Mouse (Mus musculus) neural tube, embryonic 14.5 days (tissue): ENCODE data around the gene Slc25a27. TPM values are rescaled to one million over a fixed set of nuclear protein-coding genes. Genes with fewer than 3 reads are reported as not detected.

Source experiments
- ATAC-seq: fragments of 200-750 bp; cut with Nextera tagmentation; 2 replicates; pipeline ENCODE4 v1.8.0; 2017; ENCODE audit warnings: low read depth, mild to moderate bottlenecking, moderate TSS enrichment, moderate library complexity
- H3K27ac ChIP-seq: fragments of 300-500 bp; sonication (generic); 2 replicates; pipeline ENCODE4 v1.5.1; 2014; ENCODE audit warnings: low read depth, mild to moderate bottlenecking, control low read depth, low read length, moderate library complexity, mixed read lengths
- H3K27me3 ChIP-seq: fragments of 300-500 bp; sonication (generic); 2 replicates; pipeline ENCODE4 v1.6.1; 2014; ENCODE audit warnings: low read length; ENCODE audit not compliant: control insufficient read depth, insufficient read depth
- H3K36me3 ChIP-seq: fragments of 300-500 bp; sonication (generic); 2 replicates; pipeline ENCODE4 v1.6.1; 2014; ENCODE audit warnings: low read length, mixed read lengths; ENCODE audit not compliant: control insufficient read depth, insufficient read depth
- H3K4me1 ChIP-seq: fragments of 300-500 bp; sonication (generic); 2 replicates; pipeline ENCODE4 v1.6.1; 2014; ENCODE audit warnings: low read length; ENCODE audit not compliant: control insufficient read depth, insufficient read depth
- H3K4me2 ChIP-seq: fragments of 300-500 bp; sonication (generic); 2 replicates; pipeline ENCODE4 v1.6.1; 2014; ENCODE audit warnings: mild to moderate bottlenecking, low read depth, low read length, control low read depth
- H3K4me3 ChIP-seq: fragments of 300-500 bp; sonication (generic); 2 replicates; pipeline ENCODE4 v1.5.1; 2014; ENCODE audit warnings: low read depth, low read length, control low read depth, mixed read lengths
- H3K9ac ChIP-seq: fragments of 300-500 bp; sonication (generic); replicated peaks from 2 replicates; pipeline ENCODE4 v1.6.1; 2014; ENCODE audit warnings: low read depth, mild to moderate bottlenecking, control low read depth, low read length, mixed read lengths
- H3K9me3 ChIP-seq: fragments of 300-500 bp; sonication (generic); 2 replicates; pipeline ENCODE4 v1.6.1; 2016; ENCODE audit warnings: low read length; ENCODE audit not compliant: control insufficient read depth
- WGBS: fragments of 180-500 bp; shearing (Covaris S2); extraction: QIAGEN DNeasy Blood & Tissue Kit; methylation state at CpG from one replicate; pipeline ENCODE4 v1.1.7; 2014; 5-methylcytosine and 5-hydroxymethylcytosine counted together
- polyA plus RNA-seq: library from polyadenylated mRNA; unstranded; fragments of >200 nt; fragmentation: Nextera tagmentation; extraction: Ambion mirVana; gene quantifications from 2 replicates; pipeline ENCODE4 v1.2.1, GENCODE M21; 2014

Gene Slc25a27
- polyA plus RNA-seq, 1 experiment from 2014 or later: 78.8 TPM

- peak; percentile 68 for ATAC-seq
- WGBS: 39% methylated on average over 14 of the region's 14 CpGs
- no peaks in the 10 kb centered on the region for H3K27me3 ChIP-seq
- no peaks in the 10 kb centered on the region for H3K4me1 ChIP-seq
- no peak overlapping the region for H3K4me3 ChIP-seq
- H3K4me2 ChIP-seq: peak overlapping the region; percentile 1; the same call in 1 of the 2 replicates
- no peaks in the 10 kb centered on the region for H3K36me3 ChIP-seq
- no peaks in the 10 kb centered on the region for H3K9me3 ChIP-seq
- H3K27ac ChIP-seq: no peak overlapping the region
- H3K9ac ChIP-seq: no peak overlapping the region
Measured at GRCm38 (mm10) chr17:43698997-43699649, 32.1 kb upstream of the Slc25a27 start.

- no peaks in the 10 kb centered on the region for H3K9me3 ChIP-seq
- no peak overlapping the region for H3K27ac ChIP-seq
- H3K4me2 ChIP-seq: no peak overlapping the region
- H3K4me3 ChIP-seq: no peak overlapping the region
- ATAC-seq: no peak
- H3K36me3 ChIP-seq: no peaks in the 10 kb centered on the region
- no peaks in the 10 kb centered on the region for H3K4me1 ChIP-seq
- H3K27me3 ChIP-seq: no peaks in the 10 kb centered on the region
- WGBS: 91% methylated on average over 9 of the region's 9 CpGs
- no peak overlapping the region for H3K9ac ChIP-seq
Measured at GRCm38 (mm10) chr17:43689591-43689990, 22.6 kb upstream of the Slc25a27 start.

- H3K4me2 ChIP-seq: no peak overlapping the region
- H3K4me1 ChIP-seq: no peaks in the 10 kb centered on the region
- no peaks in the 10 kb centered on the region for H3K36me3 ChIP-seq
- H3K9me3 ChIP-seq: no peaks in the 10 kb centered on the region
- H3K27me3 ChIP-seq: no peaks in the 10 kb centered on the region
- ATAC-seq: no peak
- WGBS: 93% methylated on average over 5 of the region's 5 CpGs
- H3K27ac ChIP-seq: no peak overlapping the region
- no peak overlapping the region for H3K4me3 ChIP-seq
- no peak overlapping the region for H3K9ac ChIP-seq
Measured at GRCm38 (mm10) chr17:43684638-43685037, 17.6 kb upstream of the Slc25a27 start.

- no peaks in the 10 kb centered on the region for H3K36me3 ChIP-seq
- H3K27ac ChIP-seq: no peak overlapping the region
- no peaks in the 10 kb centered on the region for H3K9me3 ChIP-seq
- no peak overlapping the region for H3K4me2 ChIP-seq
- 83% methylated on average over 7 of the region's 7 CpGs for WGBS
- no peaks in the 10 kb centered on the region for H3K4me1 ChIP-seq
- H3K27me3 ChIP-seq: no peaks in the 10 kb centered on the region
- H3K4me3 ChIP-seq: no peak overlapping the region
- no peak overlapping the region for H3K9ac ChIP-seq
- no peak for ATAC-seq
Measured at GRCm38 (mm10) chr17:43684086-43684485, 17.1 kb upstream of the Slc25a27 start.

GRCm38 (mm10) chr17:43677317-43677716 lies 10.3 kb upstream of the Slc25a27 start:
- Histone ChIP-seq H3K36me3 (no peaks in the 10 kb centered on the region), H3K4me3 (no peak overlapping the region), H3K27me3 (no peaks in the 10 kb centered on the region), H3K9me3 (no peaks in the 10 kb centered on the region), H3K4me2 (no peak overlapping the region), H3K9ac (no peak overlapping the region), H3K27ac (no peak overlapping the region), H3K4me1 (no peaks in the 10 kb centered on the region)
- 35% methylated on average over 1 of the region's 1 CpGs for WGBS
- ATAC-seq: no peak; the same call in 1 of the 2 replicates

- H3K9ac ChIP-seq: no peak overlapping the region
- no peaks in the 10 kb centered on the region for H3K36me3 ChIP-seq
- H3K9me3 ChIP-seq: no peaks in the 10 kb centered on the region
- ATAC-seq: no peak
- no peaks in the 10 kb centered on the region for H3K27me3 ChIP-seq
- no peak overlapping the region for H3K4me2 ChIP-seq
- 90% methylated on average over 1 of the region's 1 CpGs for WGBS
- no peak overlapping the region for H3K27ac ChIP-seq
- no peaks in the 10 kb centered on the region for H3K4me1 ChIP-seq
- H3K4me3 ChIP-seq: no peak overlapping the region
Measured at GRCm38 (mm10) chr17:43676241-43676640, 9.2 kb upstream of the Slc25a27 start.

- H3K4me1 ChIP-seq: no peaks in the 10 kb centered on the region
- no peak overlapping the region for H3K4me3 ChIP-seq
- no peaks in the 10 kb centered on the region for H3K9me3 ChIP-seq
- 59% methylated on average over 1 of the region's 1 CpGs for WGBS
- H3K27me3 ChIP-seq: no peaks in the 10 kb centered on the region
- no peaks in the 10 kb centered on the region for H3K36me3 ChIP-seq
- H3K9ac ChIP-seq: no peak overlapping the region
- H3K27ac ChIP-seq: no peak overlapping the region
- no peak overlapping the region for H3K4me2 ChIP-seq
- no peak for ATAC-seq
Measured at GRCm38 (mm10) chr17:43675228-43675627, 8.2 kb upstream of the Slc25a27 start.

GRCm38 (mm10) chr17:43671907-43672306 lies 4.9 kb upstream of the Slc25a27 start:
- 95% methylated on average over 4 of the region's 4 CpGs for WGBS

GRCm38 (mm10) chr17:43669145-43669695 lies 2.2 kb upstream of the Slc25a27 start:
- Histone ChIP-seq H3K4me3 (no peak overlapping the region), H3K27me3 (no peaks in the 10 kb centered on the region), H3K36me3 (no peaks in the 10 kb centered on the region), H3K27ac (no peak overlapping the region), H3K9me3 (no peaks in the 10 kb centered on the region), H3K4me2 (no peak overlapping the region), H3K4me1 (peaks cover 9% of the 10 kb centered on the region; the same call in 1 of the 2 replicates), H3K9ac (no peak overlapping the region)
- WGBS: 75% methylated on average over 6 of the region's 6 CpGs
- no peak for ATAC-seq

More at GRCm38 (mm10) chr17:43671907-43672306, 4.9 kb upstream of the Slc25a27 start:
- Histone ChIP-seq H3K4me3 (no peak overlapping the region), H3K9ac (no peak overlapping the region), H3K27ac (no peak overlapping the region), H3K27me3 (no peaks in the 10 kb centered on the region), H3K4me2 (no peak overlapping the region), H3K4me1 (no peaks in the 10 kb centered on the region), H3K9me3 (no peaks in the 10 kb centered on the region), H3K36me3 (no peaks in the 10 kb centered on the region)
- no peak for ATAC-seq
